Mouse (Mus musculus) mouse embryonic stem cell (cell line): ENCODE measurements at regions not wholly inside any gene's neighbourhood (a gene's known extent, or its start where the extent isn't known, plus 50 kb on each side); places are given as distances from the start of the nearest gene placed in this dataset.

Experiments used
- in situ Hi-C, 2 experiments: fragments of 300-500 bp; cut with MboI; formaldehyde crosslinking; loops; 1 replicate in 1 of 2; 3 replicates in 1 of 2; pipeline ENCODE4 v1.14.3; 2019 to 2020; ENCODE audit warnings: low sequenced_read_pairs in 2 of 2, low pct_unique_long_range_greater_than_20kb in 1 of 2, mixed read lengths in 1 of 2; ENCODE audit not compliant: unreplicated experiment in 1 of 2

DNA sequence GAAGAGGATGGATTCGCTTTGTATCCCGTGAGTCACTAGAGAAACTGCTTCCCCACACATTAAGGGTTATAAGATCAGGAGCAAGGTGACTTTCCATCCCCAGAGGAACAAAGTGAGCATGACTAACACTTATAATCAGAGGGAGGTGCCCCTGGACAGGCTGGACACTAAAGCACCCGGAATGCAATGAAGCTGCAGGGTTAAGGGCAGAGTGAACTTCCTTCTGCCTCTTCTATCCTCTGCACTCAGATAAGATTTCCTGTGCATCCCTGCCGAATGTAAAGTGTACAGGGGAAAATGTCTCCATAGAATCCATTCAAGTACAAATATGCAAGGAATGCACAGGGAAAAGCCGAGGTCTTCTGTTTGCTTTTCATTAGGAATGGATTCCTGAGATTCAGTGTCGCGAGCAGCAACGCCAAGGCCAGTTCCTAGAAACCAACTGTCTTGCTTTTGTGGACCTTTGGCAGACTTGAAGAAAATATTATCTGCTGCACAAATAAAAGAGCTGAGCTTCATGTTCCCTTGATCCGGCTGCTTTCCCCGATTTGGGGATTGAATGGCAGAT lies 58.5 kb upstream of the Fbxl7 start:
- in situ Hi-C loops: no loop called here

DNA sequence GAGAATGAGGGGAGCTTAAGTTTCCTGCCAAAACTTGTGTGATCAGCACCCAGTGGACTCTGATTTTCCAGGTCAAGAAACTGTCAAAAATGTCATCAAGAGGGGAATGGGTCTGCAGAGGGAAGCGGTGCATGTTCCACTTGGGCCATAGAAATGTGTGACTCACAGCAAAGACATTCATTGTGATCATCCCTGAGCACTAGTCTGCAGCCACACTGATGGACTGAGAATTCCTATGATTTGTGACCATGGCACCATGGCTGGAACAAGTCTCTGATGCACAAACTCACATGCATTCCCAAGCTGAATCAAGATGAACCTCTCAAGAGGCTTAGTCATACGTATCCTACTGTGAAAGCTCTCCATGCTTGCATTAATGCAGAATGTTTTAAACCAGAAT lies 63.6 kb upstream of the Fbxl7 start:
- in situ Hi-C loops: no loop called here

DNA sequence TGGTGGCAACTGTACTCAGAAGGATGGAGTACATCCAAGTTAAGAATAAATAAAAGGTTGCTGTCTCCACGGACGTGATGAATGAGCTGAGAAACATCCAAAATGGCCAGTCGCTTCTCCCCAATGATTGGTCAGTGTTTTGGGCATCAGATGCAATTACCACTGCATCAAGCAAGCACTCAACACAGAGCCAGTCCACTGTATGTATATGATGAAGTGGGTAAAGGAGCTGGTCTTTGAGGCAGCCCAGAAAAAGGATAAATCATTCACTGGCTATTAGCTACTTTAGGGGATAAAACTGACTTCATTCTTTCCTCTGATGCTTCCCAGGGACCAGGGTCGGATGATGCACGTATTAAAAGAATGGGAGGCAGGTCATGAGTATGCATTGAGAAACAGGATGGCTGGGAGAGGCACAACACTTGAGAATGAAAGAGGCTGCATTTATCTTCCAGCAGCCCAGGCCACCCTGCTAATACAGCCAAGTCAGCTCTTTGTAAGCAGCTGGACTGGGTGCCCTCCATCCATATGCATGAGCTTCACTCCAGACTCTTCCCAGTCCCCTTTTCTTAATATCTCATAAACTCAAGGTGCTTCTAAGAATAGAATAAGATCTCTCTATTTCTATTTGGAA lies 73.1 kb upstream of the Fbxl7 start:
- in situ Hi-C loops: no loop called here

GRCm38 (mm10) chr15:26970770-26971169 lies 75.4 kb upstream of the Fbxl7 start:
- in situ Hi-C loops: no loop called here

DNA sequence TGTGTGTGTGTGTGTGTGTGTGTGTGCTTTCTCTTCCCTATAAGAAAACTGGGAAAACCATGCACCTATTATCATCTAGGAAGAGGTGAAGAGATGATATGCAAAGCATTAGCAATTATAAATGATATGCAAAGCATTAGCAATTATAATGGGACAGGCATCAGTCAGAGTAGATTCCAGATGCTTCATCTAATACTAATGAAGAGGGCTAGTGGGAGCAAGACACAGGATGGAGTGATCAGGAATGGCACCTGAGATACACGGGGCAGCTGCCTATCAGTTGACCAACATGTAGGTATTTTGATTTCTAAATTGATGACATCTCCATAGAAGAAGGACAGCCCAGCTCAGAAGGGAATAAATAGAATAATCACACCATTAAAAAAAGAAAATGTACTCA lies 97.7 kb upstream of the Fbxl7 start:
- in situ Hi-C loops: no loop called here

- in situ Hi-C loops: no loop called here
Observed at GRCm38 (mm10) chr15:27009069-27009468, 113.7 kb upstream of the Fbxl7 start.

DNA sequence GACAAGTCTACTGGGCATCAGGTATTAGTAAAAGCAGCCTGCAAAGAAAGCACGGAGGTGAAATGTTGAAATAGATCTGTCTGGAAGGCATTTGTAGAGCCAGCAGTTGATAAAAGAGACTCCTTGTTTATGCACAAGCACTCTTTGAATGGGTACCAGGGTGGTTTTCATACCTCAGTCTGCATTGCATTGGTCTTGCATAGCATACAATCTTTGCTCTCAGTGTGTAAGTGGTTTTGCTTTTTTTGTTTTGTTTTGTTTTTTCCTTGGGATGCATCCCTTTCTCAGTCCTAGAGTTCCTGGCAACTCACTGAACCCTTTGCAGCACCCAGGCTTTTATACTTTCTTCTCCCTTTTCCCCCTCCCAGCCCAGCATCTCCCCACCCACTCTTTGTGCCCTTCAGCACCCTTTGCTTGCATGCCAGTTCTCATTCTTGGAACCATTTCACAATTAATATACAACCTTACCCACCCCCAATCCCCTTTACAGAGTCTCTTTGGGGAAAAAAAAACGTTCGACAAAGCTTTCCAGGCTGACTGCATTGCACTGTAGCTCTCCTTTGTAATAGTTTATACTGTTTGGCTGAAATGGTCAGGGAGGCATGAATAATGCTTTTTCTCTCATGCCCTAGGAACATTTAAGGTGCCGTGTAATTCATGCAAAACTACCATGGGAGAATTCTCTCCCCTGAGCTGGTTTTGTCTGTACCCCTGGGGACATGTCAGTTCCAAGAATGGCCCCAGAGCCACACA lies 118.7 kb upstream of the Fbxl7 start:
- in situ Hi-C loops: no loop called here

- in situ Hi-C loops: no loop called here
Observed at GRCm38 (mm10) chr15:27014659-27014974, 119.2 kb upstream of the Fbxl7 start.

DNA sequence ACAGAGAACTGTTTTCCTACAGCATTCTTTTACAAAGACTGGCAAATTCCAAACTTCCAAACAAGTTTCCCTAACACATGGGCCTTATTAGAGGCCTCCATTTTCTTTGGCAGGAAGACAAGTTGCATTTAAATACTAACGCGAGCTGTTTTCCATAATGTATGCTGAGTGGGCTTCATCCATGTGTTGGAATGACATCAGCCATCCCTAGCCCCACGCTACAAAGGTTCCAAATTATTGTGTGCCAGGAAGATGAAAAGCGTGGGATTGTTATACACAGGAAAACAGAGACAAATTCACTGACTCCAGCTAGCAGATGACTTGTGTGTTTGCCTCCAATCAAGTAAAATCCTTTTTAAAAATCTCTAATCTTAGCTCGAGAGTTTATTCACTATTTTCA lies 125.1 kb upstream of the Fbxl7 start:
- in situ Hi-C loops: no loop called here

- in situ Hi-C loops: no loop called here
Observed at GRCm38 (mm10) chr15:27033261-27033660, 137.9 kb upstream of the Fbxl7 start.

- in situ Hi-C loops: no loop called here
Observed at GRCm38 (mm10) chr15:27043788-27044187, 148.4 kb upstream of the Fbxl7 start.

- in situ Hi-C loops: no loop called here
Observed at GRCm38 (mm10) chr15:27050673-27051072, 155.3 kb upstream of the Fbxl7 start.

- in situ Hi-C loops: no loop called here
Observed at GRCm38 (mm10) chr15:27063456-27063855, 168.1 kb upstream of the Fbxl7 start.

DNA sequence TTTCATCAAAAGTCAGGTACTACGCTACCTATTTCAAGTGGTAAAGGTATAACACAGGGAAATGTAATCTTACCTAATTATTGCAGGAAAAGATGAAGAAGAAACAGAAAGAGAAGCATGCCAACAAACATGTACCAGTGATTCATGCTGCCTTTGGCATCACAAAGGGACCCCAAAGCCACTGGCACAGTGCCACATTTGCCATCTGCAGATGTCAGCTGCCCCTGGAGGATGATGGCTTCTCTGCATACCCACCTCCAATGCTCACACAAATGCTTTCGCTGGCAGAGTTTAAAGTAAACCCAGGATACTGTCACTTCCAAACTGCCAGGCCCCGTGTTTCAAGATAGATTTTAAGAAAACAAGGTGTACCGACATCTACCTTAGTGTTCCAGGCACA lies 168.6 kb upstream of the Fbxl7 start:
- in situ Hi-C loops: no loop called here

- in situ Hi-C loops: no loop called here
Observed at GRCm38 (mm10) chr15:27067691-27068090, 172.3 kb upstream of the Fbxl7 start.

- in situ Hi-C loops: no loop called here
Observed at GRCm38 (mm10) chr15:27077926-27078325, 182.5 kb upstream of the Fbxl7 start.

GRCm38 (mm10) chr15:27082826-27083225 lies 187.4 kb upstream of the Fbxl7 start:
- in situ Hi-C loops: no loop called here

DNA sequence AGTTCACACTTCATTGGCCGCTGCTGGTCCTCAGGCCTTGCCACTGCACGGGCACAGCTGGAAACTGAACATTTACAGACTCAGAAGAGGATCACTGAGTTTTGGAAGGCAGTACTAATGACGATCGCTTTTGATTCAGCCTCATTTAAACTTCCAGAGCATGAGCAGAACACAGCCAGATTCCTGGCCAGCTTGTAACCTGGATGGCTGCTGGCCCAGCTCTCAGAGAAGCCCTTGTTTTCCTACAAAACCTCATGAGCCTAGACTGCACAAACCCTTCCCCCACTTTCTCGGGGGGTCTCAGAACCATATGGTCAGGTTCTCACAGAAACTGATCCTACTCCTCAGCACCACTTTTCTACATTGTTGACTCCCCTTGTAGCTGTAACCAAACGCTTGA lies 188.2 kb upstream of the Fbxl7 start:
- in situ Hi-C loops: no loop called here

DNA sequence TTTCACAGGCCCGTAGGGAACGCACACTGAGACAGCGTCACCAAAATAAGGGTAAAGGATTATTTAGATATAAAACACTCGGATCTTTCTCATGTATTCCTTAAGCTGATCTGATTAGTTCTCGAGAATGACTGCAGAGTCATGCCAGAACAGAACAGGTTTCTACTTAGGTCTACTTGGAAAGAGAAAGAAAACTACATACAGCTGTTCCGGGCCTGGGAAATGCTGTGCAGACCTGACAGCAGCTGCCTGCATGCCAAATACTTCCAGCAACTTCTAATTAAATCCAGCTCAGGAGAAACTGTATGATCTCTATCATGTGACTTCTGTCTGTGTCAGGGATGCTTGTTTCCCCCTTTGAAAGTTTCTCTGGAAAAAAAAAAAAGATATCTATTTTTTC lies 193.8 kb upstream of the Fbxl7 start:
- in situ Hi-C loops: no loop called here

DNA sequence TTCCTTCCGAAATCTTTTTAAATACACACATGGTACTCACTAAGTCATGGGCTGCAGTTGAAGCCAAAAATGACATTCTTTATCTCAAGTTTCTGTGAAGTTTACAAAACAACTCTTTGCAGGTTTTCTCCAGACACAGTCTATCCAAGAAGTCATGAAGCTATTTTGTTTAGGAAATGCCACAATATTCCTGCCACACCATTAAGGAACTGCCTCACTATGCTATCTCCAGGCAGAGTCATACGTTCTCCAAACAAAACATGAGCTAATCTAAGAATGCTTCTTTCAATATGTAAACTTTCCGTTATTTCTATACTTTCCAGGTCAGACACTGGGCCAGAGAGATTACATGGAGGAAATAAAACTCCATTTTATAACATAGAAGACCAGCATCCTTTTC lies 198.7 kb upstream of the Fbxl7 start:
- in situ Hi-C loops: no loop called here
